Mouse (Mus musculus): Measurements from ENCODE around the gene Spats2. TPM values are rescaled to one million over a fixed set of nuclear protein-coding genes. Genes with fewer than 3 reads are reported as not detected.

The Spats2 gene
- polyA plus RNA-seq, 1 experiment from 2014 or later, result 45.0 TPM

GRCm38 (mm10) chr15:99259167-99259729 is 133.5 kb downstream of the Spats2 start:
- Histone ChIP-seq H3K9ac (0 out of 2 replicates have a peak overlapping the region, but pooled peaks have one; percentile 19), H3K9me3 (no peaks in the 10 kb centered on the region), H3K36me3 (no peaks in the 10 kb centered on the region), H3K4me2 (peak overlapping the region; percentile 38), H3K27me3 (no peaks in the 10 kb centered on the region), H3K4me3 (0 out of 2 replicates have a peak overlapping the region, but pooled peaks have one; percentile 2), H3K27ac (no peak overlapping the region), H3K4me1 (replicated peaks) (peaks cover 6% of the 10 kb centered on the region)
- WGBS, result 63% methylated on average over 8 of the region's 8 CpGs
- no peak for ATAC-seq (ENCODE audit: low FRiP score)

GRCm38 (mm10) chr15:99259730-99260252 is 134.1 kb downstream of the Spats2 start:
- 0 out of 2 replicates have a peak overlapping the region, but pooled peaks have one; percentile 19 for H3K9ac ChIP-seq
- H3K36me3 ChIP-seq, result no peaks in the 10 kb centered on the region
- H3K9me3 ChIP-seq, result no peaks in the 10 kb centered on the region
- peaks cover 3% of the 10 kb centered on the region; the same call in 1 of the 2 replicates for H3K4me1 ChIP-seq (replicated peaks)
- no peak for ATAC-seq (ENCODE audit: low FRiP score)
- peak overlapping the region; percentile 38 for H3K4me2 ChIP-seq
- 0 out of 2 replicates have a peak overlapping the region, but pooled peaks have one; percentile 2 for H3K4me3 ChIP-seq
- WGBS, result 1% methylated on average over 7 of the region's 10 CpGs
- H3K27me3 ChIP-seq, result no peaks in the 10 kb centered on the region
- H3K27ac ChIP-seq, result 0 out of 2 replicates have a peak overlapping the region, but pooled peaks have one; percentile 5

- Histone ChIP-seq H3K4me1 (replicated peaks) (peaks cover 3% of the 10 kb centered on the region; the same call in 1 of the 2 replicates), H3K4me2 (no peak overlapping the region), H3K9me3 (no peaks in the 10 kb centered on the region), H3K36me3 (no peaks in the 10 kb centered on the region), H3K9ac (no peak overlapping the region), H3K27me3 (no peaks in the 10 kb centered on the region), H3K27ac (no peak overlapping the region), H3K4me3 (no peak overlapping the region)
- ATAC-seq (ENCODE audit: low FRiP score), result no peak
- 63% methylated on average over 10 of the region's 10 CpGs for WGBS
Measured at GRCm38 (mm10) chr15:99262702-99263101, 137.0 kb downstream of the Spats2 start.

Small RNA genes within 50 kb of the gene (microRNA-seq; reads per million reads assigned to microRNA genes)
- not detected for gene Mir6960

Other genes starting within 250 kb of the Spats2 start
- 29.7 and 34.7 TPM in 2 replicates for gene Rhebl1, start 231.4 kb upstream of the Spats2 start, polyA plus RNA-seq (2015; fragmentation: Nextera tagmentation; extraction: Ambion mirVana)
- 1.7 and 2.2 TPM in 2 replicates for gene Dhh, start 227.4 kb upstream of the Spats2 start, polyA plus RNA-seq (2015; fragmentation: Nextera tagmentation; extraction: Ambion mirVana)
- gene Lmbr1l, start 207.7 kb upstream of the Spats2 start, polyA plus RNA-seq (2015; fragmentation: Nextera tagmentation; extraction: Ambion mirVana), result 37.7 and 38.3 TPM in 2 replicates
- gene Tuba1b, start 191.4 kb upstream of the Spats2 start, polyA plus RNA-seq (2015; fragmentation: Nextera tagmentation; extraction: Ambion mirVana), result 1,016 and 1,054 TPM in 2 replicates
- gene Gm49450, start 172.4 kb upstream of the Spats2 start, polyA plus RNA-seq (2015; fragmentation: Nextera tagmentation; extraction: Ambion mirVana), result not detected in 2 replicates
- gene Tuba1a, start 172.2 kb upstream of the Spats2 start, polyA plus RNA-seq (2015; fragmentation: Nextera tagmentation; extraction: Ambion mirVana), result 15,152 and 15,804 TPM in 2 replicates
- 28.1 and 28.2 TPM in 2 replicates for gene Tuba1c, start 96.0 kb upstream of the Spats2 start, polyA plus RNA-seq (2015; fragmentation: Nextera tagmentation; extraction: Ambion mirVana)
- gene Prph, start 70.7 kb upstream of the Spats2 start, polyA plus RNA-seq (2015; fragmentation: Nextera tagmentation; extraction: Ambion mirVana), result 62.4 and 78.7 TPM in 2 replicates
- gene Troap, start 51.3 kb upstream of the Spats2 start, polyA plus RNA-seq (2015; fragmentation: Nextera tagmentation; extraction: Ambion mirVana), result 8.4 and 10.0 TPM in 2 replicates
- gene C1ql4, start 38.1 kb upstream of the Spats2 start, polyA plus RNA-seq (2015; fragmentation: Nextera tagmentation; extraction: Ambion mirVana), result 5.6 and 11.8 TPM in 2 replicates
- 1.3 and 1.6 TPM in 2 replicates for gene Dnajc22, start 32.7 kb upstream of the Spats2 start, polyA plus RNA-seq (2015; fragmentation: Nextera tagmentation; extraction: Ambion mirVana)
- gene Kcnh3, start 98.9 kb downstream of the Spats2 start, polyA plus RNA-seq (2015; fragmentation: Nextera tagmentation; extraction: Ambion mirVana), result 0.52 and 0.91 TPM in 2 replicates
- 195 and 208 TPM in 2 replicates for gene Mcrs1, start 126.0 kb downstream of the Spats2 start, polyA plus RNA-seq (2015; fragmentation: Nextera tagmentation; extraction: Ambion mirVana)
- 116 and 124 TPM in 2 replicates for gene Prpf40b, start 169.2 kb downstream of the Spats2 start, polyA plus RNA-seq (2015; fragmentation: Nextera tagmentation; extraction: Ambion mirVana)
- 0.47 and 0.69 TPM in 2 replicates for gene Fam186b, start 170.0 kb downstream of the Spats2 start, polyA plus RNA-seq (2015; fragmentation: Nextera tagmentation; extraction: Ambion mirVana)
- gene Fmnl3, start 244.6 kb downstream of the Spats2 start, polyA plus RNA-seq (2015; fragmentation: Nextera tagmentation; extraction: Ambion mirVana), result 8.2 and 8.8 TPM in 2 replicates

Data from hindbrain, embryonic 13.5 days (tissue).